ENCODE assay signal across 23 mouse cellular contexts in genomic region chr12:76474246-76474583, GRCm38 (mm10). TPM values are rescaled to one million over a fixed set of nuclear protein-coding genes. Genes with fewer than 3 reads are reported as not detected.
DNase-seq lines count a peak whose midpoint lies in the region; ATAC-seq and TF ChIP-seq lines count a peak whose summit lies in the region.
"Had no signal": no experiment of that assay in that cellular context is flagged by ENCODE, and none has a peak within 500 bp of the region (broad histone marks: within the 10 kb centered on the region; RNA-seq: fewer than 3 reads in every experiment).

No protein-coding gene starts in this region.

- H3K27me3 ChIP-seq in embryonic facial prominence, embryonic 14.5 days (replicated peaks; ENCODE audit: control insufficient read depth, insufficient read depth, low read length), result no peaks in the 10 kb centered on the region
- no peaks in the 10 kb centered on the region for H3K27me3 ChIP-seq in embryonic facial prominence, embryonic 10.5 days (replicated peaks; ENCODE audit: low read depth, poor library complexity, severe bottlenecking)
- no peaks in the 10 kb centered on the region for H3K27me3 ChIP-seq in liver, embryonic 12.5 days (replicated peaks)
- H3K27me3 ChIP-seq in liver, postnatal 0 days (ENCODE audit: insufficient read depth, low read length), result no peaks in the 10 kb centered on the region
- H3K27me3 ChIP-seq: hindbrain, embryonic 13.5 days had no signal

- WGBS in embryonic facial prominence, embryonic 14.5 days, result 74% methylated on average over 8 of the region's 8 CpGs
- 86% methylated on average over 8 of the region's 8 CpGs for WGBS in embryonic facial prominence, embryonic 10.5 days
- 67% methylated on average over 8 of the region's 8 CpGs for WGBS in liver, embryonic 12.5 days (ENCODE audit: insufficient replicate concordance)
- 75% methylated on average over 8 of the region's 8 CpGs for WGBS in liver, postnatal 0 days (ENCODE audit: insufficient replicate concordance)

- TF ChIP-seq EP300 in liver, postnatal 0 days (IDR thresholded peaks at IDR 0.05; ENCODE audit: low read depth), result no peak

- DNase-seq in embryonic facial prominence, embryonic 14.5 days (ENCODE audit: low spot score), result peak; percentile 36
- no peak for DNase-seq in embryonic facial prominence, embryonic 10.5 days (ENCODE audit: low spot score)
- DNase-seq in liver, postnatal 0 days, result no peak
- peak; percentile 89 for DNase-seq in ZHBTc4 (ENCODE audit: low read depth, low spot score)
- DNase-seq in kidney, adult 9 months, result no peak
- DNase-seq in right cerebral cortex, postnatal 14 days, result no peak
- DNase-seq: adrenal gland, postnatal 14 days; cerebellum, adult 11-12 months; cerebellum, postnatal 25 days; gastrocnemius, postnatal 36 days; heart, postnatal 14 days; kidney, adult 8-10 months; kidney, postnatal 25 days; lung, postnatal 10 days; right cerebral cortex, adult 18-20 months; thymus, postnatal 25 days had no signal

- H3K4me3 ChIP-seq in embryonic facial prominence, embryonic 14.5 days (ENCODE audit: low read depth, low read length), result no peak overlapping the region
- H3K4me3 ChIP-seq in embryonic facial prominence, embryonic 10.5 days, result no peak overlapping the region
- H3K4me3 ChIP-seq in liver, embryonic 12.5 days, result no peak overlapping the region
- H3K4me3 ChIP-seq in liver, postnatal 0 days (ENCODE audit: low read depth, low read length), result no peak overlapping the region
- H3K4me3 ChIP-seq: heart, embryonic 10.5 days; hindbrain, embryonic 13.5 days; midbrain, embryonic 10.5 days had no signal

- H3K27ac ChIP-seq in embryonic facial prominence, embryonic 14.5 days (replicated peaks; ENCODE audit: low read depth, low read length), result no peak overlapping the region
- no peak overlapping the region for H3K27ac ChIP-seq in embryonic facial prominence, embryonic 10.5 days (replicated peaks)
- no peak overlapping the region for H3K27ac ChIP-seq in liver, embryonic 12.5 days
- H3K27ac ChIP-seq in liver, postnatal 0 days (ENCODE audit: low read depth), result no peak overlapping the region
- H3K27ac ChIP-seq: heart, embryonic 10.5 days; hindbrain, embryonic 13.5 days; midbrain, embryonic 10.5 days had no signal

- H3K9ac ChIP-seq in embryonic facial prominence, embryonic 14.5 days (ENCODE audit: low read depth, low read length), result no peak overlapping the region
- H3K9ac ChIP-seq in liver, embryonic 12.5 days, result no peak overlapping the region
- no peak overlapping the region for H3K9ac ChIP-seq in liver, postnatal 0 days (replicated peaks)
- H3K9ac ChIP-seq: hindbrain, embryonic 13.5 days had no signal

- no peak for ATAC-seq in embryonic facial prominence, embryonic 14.5 days (ENCODE audit: low read depth)
- ATAC-seq in liver, embryonic 12.5 days, result 0 out of 2 replicates have a peak, but pooled peaks have one; percentile 27
- ATAC-seq in liver, postnatal 0 days, result no peak; the same call in 1 of the 2 replicates
- peak; percentile 72; the same call in 1 of the 2 replicates for ATAC-seq in megakaryocyte-erythroid progenitor cell, adult 5-6 weeks (replicated peaks; ENCODE audit: low FRiP score, low TSS enrichment, poor library complexity, severe bottlenecking)
- ATAC-seq: forebrain, embryonic 14.5 days had no signal

- no peak for TF ChIP-seq CTCF in liver, postnatal 0 days (IDR thresholded peaks at IDR 0.05; ENCODE audit: low read depth)

- no peak overlapping the region for H3K4me2 ChIP-seq in embryonic facial prominence, embryonic 14.5 days (ENCODE audit: low read depth, low read length)
- H3K4me2 ChIP-seq in liver, embryonic 12.5 days, result no peak overlapping the region
- no peak overlapping the region for H3K4me2 ChIP-seq in liver, postnatal 0 days (ENCODE audit: low read depth, low read length)
- H3K4me2 ChIP-seq: hindbrain, embryonic 13.5 days had no signal

- peaks cover 12% of the 10 kb centered on the region; the same call in 1 of the 2 replicates for H3K4me1 ChIP-seq in embryonic facial prominence, embryonic 14.5 days (ENCODE audit: control insufficient read depth, insufficient read depth, low read length)
- peaks cover 17% of the 10 kb centered on the region for H3K4me1 ChIP-seq in embryonic facial prominence, embryonic 10.5 days
- H3K4me1 ChIP-seq in liver, embryonic 12.5 days, result peaks cover 7% of the 10 kb centered on the region; the same call in 1 of the 2 replicates
- H3K4me1 ChIP-seq in liver, postnatal 0 days (ENCODE audit: insufficient read depth), result no peaks in the 10 kb centered on the region

- no peaks in the 10 kb centered on the region for H3K36me3 ChIP-seq in embryonic facial prominence, embryonic 14.5 days (ENCODE audit: control insufficient read depth, insufficient read depth, low read length)
- no peaks in the 10 kb centered on the region for H3K36me3 ChIP-seq in embryonic facial prominence, embryonic 10.5 days (replicated peaks)
- no peaks in the 10 kb centered on the region for H3K36me3 ChIP-seq in liver, embryonic 12.5 days
- no peaks in the 10 kb centered on the region for H3K36me3 ChIP-seq in liver, postnatal 0 days (replicated peaks; ENCODE audit: insufficient read depth, low read length)
- H3K36me3 ChIP-seq: heart, embryonic 10.5 days; hindbrain, embryonic 13.5 days; midbrain, embryonic 10.5 days had no signal

- no peaks in the 10 kb centered on the region for H3K9me3 ChIP-seq in embryonic facial prominence, embryonic 14.5 days (ENCODE audit: control insufficient read depth, low read length)
- no peaks in the 10 kb centered on the region for H3K9me3 ChIP-seq in embryonic facial prominence, embryonic 10.5 days
- no peaks in the 10 kb centered on the region; the same call in 1 of the 2 replicates for H3K9me3 ChIP-seq in liver, embryonic 12.5 days (replicated peaks)
- H3K9me3 ChIP-seq in liver, postnatal 0 days (ENCODE audit: low read length), result no peaks in the 10 kb centered on the region
- H3K9me3 ChIP-seq: heart, embryonic 10.5 days; hindbrain, embryonic 13.5 days; midbrain, embryonic 10.5 days had no signal

RNA-seq across cellular contexts. Expression of gene Plekhg3, which starts 56.5 kb away (rescaled TPM):
- polyA plus RNA-seq in embryonic facial prominence, embryonic 14.5 days (2014; fragmentation: Nextera tagmentation; extraction: Ambion mirVana), result 6.3 and 7.3 TPM in 2 replicates
- polyA plus RNA-seq in embryonic facial prominence, embryonic 10.5 days (2016; fragmentation: Nextera tagmentation; extraction: Ambion mirVana), result 3.3 and 3.9 TPM in 2 replicates
- 3.2 and 3.3 TPM in 2 replicates for polyA plus RNA-seq in liver, embryonic 12.5 days (2016; fragmentation: Nextera tagmentation; extraction: Ambion mirVana)
- polyA plus RNA-seq in liver, postnatal 0 days (2015; fragmentation: Nextera tagmentation; extraction: Ambion mirVana), result 3.3 and 3.7 TPM in 2 replicates
- 2.4 and 3.9 TPM in 2 replicates for total RNA-seq in megakaryocyte-erythroid progenitor cell, adult 5-6 weeks (2014; fragmentation: Nextera tagmentation)
- total RNA-seq in megakaryocyte-erythroid progenitor cell, adult 5-6 weeks (2017), result 0.38 and 0.42 TPM in 2 replicates

RNA-seq across cellular contexts. Expression of gene Ppp1r36, which starts 56.9 kb away (rescaled TPM):
- polyA plus RNA-seq in embryonic facial prominence, embryonic 14.5 days (2014; fragmentation: Nextera tagmentation; extraction: Ambion mirVana), result 3.3 and 6.2 TPM in 2 replicates
- polyA plus RNA-seq in embryonic facial prominence, embryonic 10.5 days (2016; fragmentation: Nextera tagmentation; extraction: Ambion mirVana), result 1.6 and 1.8 TPM in 2 replicates
- 0.18 and 0.29 TPM in 2 replicates for polyA plus RNA-seq in liver, embryonic 12.5 days (2016; fragmentation: Nextera tagmentation; extraction: Ambion mirVana)
- 0.15 and 0.18 TPM in 2 replicates for polyA plus RNA-seq in liver, postnatal 0 days (2015; fragmentation: Nextera tagmentation; extraction: Ambion mirVana)
- total RNA-seq in megakaryocyte-erythroid progenitor cell, adult 5-6 weeks (2014; fragmentation: Nextera tagmentation), result not detected in 2 replicates
- total RNA-seq in megakaryocyte-erythroid progenitor cell, adult 5-6 weeks (2017), result not detected in 2 replicates
- total RNA-seq: adrenal gland, postnatal 14 days; gastrocnemius, postnatal 36 days had no signal
- polyA plus RNA-seq: small intestine, adult 2 months had no signal

Comparison
In these comparisons a context has a peak if more than half of its experiments do, and no peak if none do; other contexts are left out.
1. ATAC-seq: peak in liver, embryonic 12.5 days (single experiment) and megakaryocyte-erythroid progenitor cell, adult 5-6 weeks (single experiment); none in embryonic facial prominence, embryonic 14.5 days (single experiment) and liver, postnatal 0 days (single experiment).
2. DNase-seq: peak in embryonic facial prominence, embryonic 14.5 days (single experiment) and ZHBTc4 (single experiment); none in embryonic facial prominence, embryonic 10.5 days (single experiment), liver, postnatal 0 days (single experiment), kidney, adult 9 months (single experiment) and right cerebral cortex, postnatal 14 days (single experiment).